Comparison of ENCODE assay signal across 24 mouse cellular contexts in the genomic region with DNA sequence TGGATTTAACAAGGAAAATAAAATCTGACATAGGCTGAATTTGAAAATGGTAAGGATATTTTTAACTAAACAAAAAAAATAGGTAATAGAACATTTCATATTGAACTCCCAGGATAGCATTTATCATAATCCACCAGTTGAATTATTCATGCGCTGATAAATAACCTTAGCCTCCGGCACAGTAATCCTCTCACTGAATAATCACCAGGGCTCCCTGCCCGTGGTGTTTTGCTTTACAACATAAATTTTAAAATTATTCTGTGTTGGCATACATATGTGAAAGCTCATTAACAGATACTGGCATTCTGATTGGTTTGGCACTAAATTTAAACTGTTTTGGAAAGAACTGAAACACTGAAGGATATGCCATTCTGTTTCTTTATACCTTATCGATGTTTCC.
A peak's percentile ranks its signal among the peaks of the same experiment; 100 is the strongest.
DNase-seq lines count a peak whose midpoint lies in the region; ATAC-seq lines count a peak whose summit lies in the region.
"Had no signal": no experiment of that assay in that cellular context is flagged by ENCODE, and none has a peak within 500 bp of the region (broad histone marks: within the 10 kb centered on the region; RNA-seq: fewer than 3 reads in every experiment).

No protein-coding gene starts in this region.

- H3K4me3 ChIP-seq in forebrain, embryonic 15.5 days, result no peak overlapping the region
- H3K4me3 ChIP-seq in forebrain, embryonic 10.5 days, result no peak overlapping the region
- no peak overlapping the region for H3K4me3 ChIP-seq in neural tube, embryonic 15.5 days (replicated peaks)
- H3K4me3 ChIP-seq in forebrain, embryonic 16.5 days (replicated peaks; ENCODE audit: low read length), result no peak overlapping the region
- H3K4me3 ChIP-seq in midbrain, embryonic 16.5 days (ENCODE audit: low read depth, low read length), result no peak overlapping the region
- H3K4me3 ChIP-seq: embryonic facial prominence, embryonic 15.5 days; erythroblast, embryonic 14.5 days; heart, embryonic 10.5 days; hindbrain, embryonic 12.5 days; intestine, embryonic 15.5 days had no signal

- H3K9me3 ChIP-seq in forebrain, embryonic 15.5 days, result no peaks in the 10 kb centered on the region
- no peaks in the 10 kb centered on the region for H3K9me3 ChIP-seq in forebrain, embryonic 10.5 days
- no peaks in the 10 kb centered on the region for H3K9me3 ChIP-seq in neural tube, embryonic 15.5 days (replicated peaks)
- no peaks in the 10 kb centered on the region for H3K9me3 ChIP-seq in forebrain, embryonic 16.5 days (ENCODE audit: control insufficient read depth, low read length)
- H3K9me3 ChIP-seq in midbrain, embryonic 16.5 days (replicated peaks; ENCODE audit: control insufficient read depth, low read length, poor library complexity, severe bottlenecking), result no peaks in the 10 kb centered on the region
- H3K9me3 ChIP-seq: embryonic facial prominence, embryonic 15.5 days; heart, embryonic 10.5 days; hindbrain, embryonic 12.5 days; intestine, embryonic 15.5 days had no signal

- no peak overlapping the region for H3K9ac ChIP-seq in forebrain, embryonic 15.5 days (replicated peaks)
- H3K9ac ChIP-seq in neural tube, embryonic 15.5 days (replicated peaks), result no peak overlapping the region
- H3K9ac ChIP-seq in forebrain, embryonic 16.5 days (replicated peaks; ENCODE audit: low read depth, low read length), result no peak overlapping the region
- no peak overlapping the region for H3K9ac ChIP-seq in midbrain, embryonic 16.5 days (ENCODE audit: low read depth, low read length)
- H3K9ac ChIP-seq: embryonic facial prominence, embryonic 15.5 days; hindbrain, embryonic 12.5 days; intestine, embryonic 15.5 days had no signal

- H3K27ac ChIP-seq in forebrain, embryonic 15.5 days (replicated peaks), result no peak overlapping the region
- H3K27ac ChIP-seq in forebrain, embryonic 10.5 days, result no peak overlapping the region
- H3K27ac ChIP-seq in neural tube, embryonic 15.5 days (replicated peaks), result no peak overlapping the region
- H3K27ac ChIP-seq in forebrain, embryonic 16.5 days (ENCODE audit: low read length), result no peak overlapping the region
- no peak overlapping the region for H3K27ac ChIP-seq in midbrain, embryonic 16.5 days (ENCODE audit: low read length)
- H3K27ac ChIP-seq: embryonic facial prominence, embryonic 15.5 days; heart, embryonic 10.5 days; hindbrain, embryonic 12.5 days; intestine, embryonic 15.5 days had no signal

- no peak overlapping the region for H3K4me2 ChIP-seq in forebrain, embryonic 15.5 days (replicated peaks)
- no peak overlapping the region for H3K4me2 ChIP-seq in neural tube, embryonic 15.5 days
- no peak overlapping the region for H3K4me2 ChIP-seq in forebrain, embryonic 16.5 days (ENCODE audit: low read length)
- H3K4me2 ChIP-seq in midbrain, embryonic 16.5 days (ENCODE audit: low read length), result no peak overlapping the region
- H3K4me2 ChIP-seq: embryonic facial prominence, embryonic 15.5 days; hindbrain, embryonic 12.5 days; intestine, embryonic 15.5 days had no signal

- H3K36me3 ChIP-seq in forebrain, embryonic 15.5 days, result no peaks in the 10 kb centered on the region
- H3K36me3 ChIP-seq in forebrain, embryonic 10.5 days (replicated peaks), result no peaks in the 10 kb centered on the region
- H3K36me3 ChIP-seq in neural tube, embryonic 15.5 days, result no peaks in the 10 kb centered on the region
- no peaks in the 10 kb centered on the region for H3K36me3 ChIP-seq in forebrain, embryonic 16.5 days (ENCODE audit: control insufficient read depth, insufficient read depth)
- H3K36me3 ChIP-seq in midbrain, embryonic 16.5 days (ENCODE audit: control insufficient read depth, insufficient read depth, low read length), result no peaks in the 10 kb centered on the region
- H3K36me3 ChIP-seq: embryonic facial prominence, embryonic 15.5 days; heart, embryonic 10.5 days; hindbrain, embryonic 12.5 days; intestine, embryonic 15.5 days had no signal

- H3K27me3 ChIP-seq in forebrain, embryonic 15.5 days, result no peaks in the 10 kb centered on the region
- H3K27me3 ChIP-seq in forebrain, embryonic 10.5 days (ENCODE audit: poor library complexity, severe bottlenecking), result no peaks in the 10 kb centered on the region
- H3K27me3 ChIP-seq in neural tube, embryonic 15.5 days (replicated peaks), result no peaks in the 10 kb centered on the region
- H3K27me3 ChIP-seq in forebrain, embryonic 16.5 days (replicated peaks; ENCODE audit: control insufficient read depth, insufficient read depth, low read length), result no peaks in the 10 kb centered on the region
- H3K27me3 ChIP-seq in midbrain, embryonic 16.5 days (ENCODE audit: control insufficient read depth, insufficient read depth, low read depth, low read length), result no peaks in the 10 kb centered on the region
- H3K27me3 ChIP-seq: CH12.LX; embryonic facial prominence, embryonic 15.5 days; hindbrain, embryonic 12.5 days; intestine, embryonic 15.5 days; Patski had no signal

- DNase-seq in forebrain, embryonic 10.5 days (ENCODE audit: extremely low spot score, low spot score), result no peak
- DNase-seq in neural tube, embryonic 10.5 days (ENCODE audit: extremely low spot score, low spot score), result no peak
- no peak for DNase-seq in frontal cortex, adult 2 months (ENCODE audit: extremely low spot score in 1 of 2, low spot score in 1 of 2)
- no peak for DNase-seq in testis, postnatal 14 days (ENCODE audit: low spot score)
- DNase-seq: adrenal gland, postnatal 14 days; cerebellum, adult 2 months; cerebellum, postnatal 14 days; embryo, embryonic 11 days; gastrocnemius, postnatal 36 days; heart, adult 11 months; heart, postnatal 10 days; heart, postnatal 4 days had no signal

- ATAC-seq in forebrain, embryonic 15.5 days (replicated peaks), result peak; percentile 78
- peak; percentile 57; the same call in 1 of the 2 replicates for ATAC-seq in neural tube, embryonic 15.5 days (ENCODE audit: low FRiP score)
- peak; percentile 85 for ATAC-seq in forebrain, embryonic 16.5 days
- ATAC-seq in midbrain, embryonic 16.5 days, result peak; percentile 84
- ATAC-seq: activated CD4-positive, CD25-positive, alpha-beta regulatory T cell, adult 4 months; intestine, embryonic 15.5 days; Patski had no signal

- 54% methylated on average over 4 of the region's 4 CpGs for WGBS in forebrain, embryonic 15.5 days
- WGBS in forebrain, embryonic 10.5 days, result 89% methylated on average over 4 of the region's 4 CpGs
- WGBS in neural tube, embryonic 15.5 days, result 59% methylated on average over 4 of the region's 4 CpGs
- 46% methylated on average over 4 of the region's 4 CpGs for WGBS in forebrain, embryonic 16.5 days
- 37% methylated on average over 4 of the region's 4 CpGs for WGBS in midbrain, embryonic 16.5 days

- no peaks in the 10 kb centered on the region for H3K4me1 ChIP-seq in forebrain, embryonic 15.5 days
- no peaks in the 10 kb centered on the region for H3K4me1 ChIP-seq in forebrain, embryonic 10.5 days
- no peaks in the 10 kb centered on the region for H3K4me1 ChIP-seq in neural tube, embryonic 15.5 days
- no peaks in the 10 kb centered on the region for H3K4me1 ChIP-seq in forebrain, embryonic 16.5 days (replicated peaks; ENCODE audit: control insufficient read depth, insufficient read depth, low read length)
- H3K4me1 ChIP-seq in midbrain, embryonic 16.5 days (ENCODE audit: control insufficient read depth, insufficient read depth, low read length), result no peaks in the 10 kb centered on the region
- H3K4me1 ChIP-seq: embryonic facial prominence, embryonic 15.5 days; heart, embryonic 10.5 days; hindbrain, embryonic 12.5 days; intestine, embryonic 15.5 days had no signal
